Mouse (Mus musculus): ENCODE results near the gene 1700001O22Rik. TPM values are rescaled to one million over a fixed set of nuclear protein-coding genes. Genes with fewer than 3 reads are reported as not detected.

The 1700001O22Rik gene
- polyA plus RNA-seq, 1 experiment from 2014 or later = not detected

DNA sequence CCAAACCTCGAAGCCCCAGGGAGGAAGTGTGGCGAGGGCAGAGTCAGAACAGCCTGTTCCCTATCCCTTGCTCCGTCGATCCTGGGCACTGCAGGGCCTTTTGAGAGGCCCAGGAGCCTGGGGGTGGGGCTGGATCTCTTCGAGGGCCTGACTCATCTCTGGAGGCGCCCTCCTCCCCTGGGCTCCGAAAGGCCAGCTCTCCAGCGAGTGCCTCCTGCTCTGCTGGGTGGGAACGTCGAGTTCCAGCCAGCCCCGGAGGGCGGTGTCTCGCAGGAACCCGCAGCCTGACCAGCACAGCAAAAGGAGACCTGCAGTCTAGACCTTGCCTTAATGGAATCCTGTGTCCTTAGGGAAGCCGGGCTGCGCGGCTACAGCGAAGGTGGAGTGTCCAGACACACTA, 50.2 kb downstream of the 1700001O22Rik start:
- peak; percentile 43; the same call in 1 of the 2 replicates for ATAC-seq
- no peaks in the 10 kb centered on the region for H3K4me1 ChIP-seq (ENCODE audit: insufficient read depth)
- H3K27me3 ChIP-seq (ENCODE audit: insufficient read depth, low read length) = no peaks in the 10 kb centered on the region
- DNase-seq = peak; percentile 36
- H3K9me3 ChIP-seq (ENCODE audit: low read length) = no peaks in the 10 kb centered on the region
- WGBS (ENCODE audit: insufficient replicate concordance) = 37% methylated on average over 18 of the region's 18 CpGs
- H3K4me3 ChIP-seq (ENCODE audit: low read depth, low read length) = no peak overlapping the region
- no peaks in the 10 kb centered on the region for H3K36me3 ChIP-seq (replicated peaks; ENCODE audit: insufficient read depth, low read length)
- no peak overlapping the region for H3K9ac ChIP-seq (replicated peaks)
- H3K27ac ChIP-seq (ENCODE audit: low read depth) = no peak overlapping the region
- 0 out of 2 replicates have a peak, but pooled peaks have one; percentile 9 for TF ChIP-seq EP300 (IDR thresholded peaks at IDR 0.05; ENCODE audit: low read depth)
- TF ChIP-seq CTCF (IDR thresholded peaks at IDR 0.05; ENCODE audit: low read depth) = no peak
- H3K4me2 ChIP-seq (ENCODE audit: low read depth, low read length) = no peak overlapping the region

DNA sequence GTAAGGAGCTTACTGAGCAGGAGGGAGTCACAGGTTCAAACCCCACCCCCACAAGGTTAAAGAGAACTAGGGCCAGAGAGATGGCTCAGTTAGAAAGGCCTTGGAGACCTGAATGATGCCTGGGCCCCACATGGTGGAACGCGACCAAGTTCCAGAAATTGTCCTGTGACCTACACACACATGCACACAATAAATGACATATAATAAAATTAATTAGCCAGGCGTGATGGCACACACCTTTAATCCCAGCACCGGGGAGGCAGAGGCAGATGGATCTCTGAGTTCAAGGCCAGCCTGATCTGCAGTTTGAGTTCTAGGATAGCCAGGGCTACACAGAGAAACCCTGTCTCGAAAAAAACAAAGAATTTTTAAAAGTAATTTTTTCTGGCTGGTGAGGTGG, 51.0 kb downstream of the 1700001O22Rik start:
- WGBS (ENCODE audit: insufficient replicate concordance) = 88% methylated on average over 5 of the region's 5 CpGs
- Histone ChIP-seq H3K9me3 (ENCODE audit: low read length) (no peaks in the 10 kb centered on the region), H3K27ac (ENCODE audit: low read depth) (no peak overlapping the region), H3K27me3 (ENCODE audit: insufficient read depth, low read length) (no peaks in the 10 kb centered on the region), H3K9ac (replicated peaks) (no peak overlapping the region), H3K4me1 (ENCODE audit: insufficient read depth) (no peaks in the 10 kb centered on the region), H3K36me3 (replicated peaks; ENCODE audit: insufficient read depth, low read length) (no peaks in the 10 kb centered on the region), H3K4me3 (ENCODE audit: low read depth, low read length) (no peak overlapping the region), H3K4me2 (ENCODE audit: low read depth, low read length) (no peak overlapping the region)
- DNase-seq (no peak), ATAC-seq (no peak)
- TF ChIP-seq CTCF (IDR thresholded peaks at IDR 0.05; ENCODE audit: low read depth) (no peak), EP300 (IDR thresholded peaks at IDR 0.05; ENCODE audit: low read depth) (no peak)

DNA sequence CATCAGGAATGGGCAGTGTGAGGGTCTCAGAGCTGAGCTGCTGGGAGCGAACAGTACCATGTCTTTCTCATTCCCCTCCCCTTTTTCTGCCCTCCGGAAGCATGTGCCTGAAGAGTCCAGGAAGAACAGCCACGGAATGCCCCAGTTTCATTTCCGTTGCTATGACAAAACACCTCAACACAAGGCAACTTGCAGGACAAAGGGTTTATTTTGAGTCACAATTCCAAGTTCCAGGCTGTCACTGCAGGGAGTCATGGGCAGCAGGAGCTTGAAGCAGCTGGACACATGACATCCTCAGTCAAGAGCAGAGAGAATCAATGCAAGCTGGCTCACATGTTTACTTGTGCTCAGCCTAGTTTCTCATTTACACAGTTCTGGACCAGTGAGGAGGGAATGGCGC, 53.4 kb downstream of the 1700001O22Rik start:
- DNase-seq (no peak), ATAC-seq (0 out of 2 replicates have a peak, but pooled peaks have one; percentile 25)
- TF ChIP-seq EP300 (IDR thresholded peaks at IDR 0.05; ENCODE audit: low read depth) = no peak; the same call in 1 of the 2 replicates
- TF ChIP-seq CTCF (IDR thresholded peaks at IDR 0.05; ENCODE audit: low read depth) = no peak
- Histone ChIP-seq H3K27me3 (ENCODE audit: insufficient read depth, low read length) (no peaks in the 10 kb centered on the region), H3K9me3 (ENCODE audit: low read length) (no peaks in the 10 kb centered on the region), H3K4me3 (ENCODE audit: low read depth, low read length) (no peak overlapping the region), H3K36me3 (replicated peaks; ENCODE audit: insufficient read depth, low read length) (no peaks in the 10 kb centered on the region), H3K9ac (replicated peaks) (no peak overlapping the region), H3K4me1 (ENCODE audit: insufficient read depth) (no peaks in the 10 kb centered on the region), H3K27ac (ENCODE audit: low read depth) (no peak overlapping the region), H3K4me2 (ENCODE audit: low read depth, low read length) (no peak overlapping the region)
- WGBS (ENCODE audit: insufficient replicate concordance) = 56% methylated on average over 5 of the region's 5 CpGs

DNA sequence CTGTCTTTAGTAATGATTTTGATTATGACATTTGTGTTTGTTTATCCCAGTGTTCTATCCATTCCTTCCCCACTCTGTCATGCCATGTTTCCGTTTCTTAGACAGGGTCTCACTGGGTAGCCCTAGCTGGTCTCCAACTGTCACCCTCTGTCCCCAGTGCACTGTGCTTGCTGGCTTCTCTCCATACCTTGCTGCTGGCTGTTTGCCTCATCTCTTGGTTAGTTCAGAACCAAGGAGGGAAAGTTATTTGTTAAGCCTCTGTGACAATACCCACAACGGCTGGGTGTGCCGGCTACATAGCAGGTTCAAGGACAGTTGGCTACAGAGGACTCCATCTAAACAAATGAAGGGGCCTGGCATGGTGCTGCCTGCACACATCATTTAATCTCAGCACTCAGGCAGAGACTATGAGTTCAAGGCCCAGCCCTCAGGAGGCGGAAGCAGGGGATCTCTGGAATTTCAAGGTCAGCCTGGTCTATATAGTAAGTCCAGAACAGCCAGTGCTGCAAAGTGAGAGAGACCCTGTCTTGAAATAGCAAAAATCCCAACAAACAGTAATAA, 55.8 kb downstream of the 1700001O22Rik start:
- 76% methylated on average over 4 of the region's 4 CpGs for WGBS (ENCODE audit: insufficient replicate concordance)

More for the DNA sequence above, 55.8 kb downstream of the 1700001O22Rik start:
- Histone ChIP-seq H3K4me1 (ENCODE audit: insufficient read depth) (0 out of 2 replicates have a peak, but pooled peaks cover 4% of the 10 kb centered on the region), H3K4me3 (ENCODE audit: low read depth, low read length) (no peak overlapping the region), H3K9ac (replicated peaks) (no peak overlapping the region), H3K9me3 (ENCODE audit: low read length) (no peaks in the 10 kb centered on the region), H3K27ac (ENCODE audit: low read depth) (no peak overlapping the region), H3K4me2 (ENCODE audit: low read depth, low read length) (no peak overlapping the region), H3K36me3 (replicated peaks; ENCODE audit: insufficient read depth, low read length) (no peaks in the 10 kb centered on the region), H3K27me3 (ENCODE audit: insufficient read depth, low read length) (no peaks in the 10 kb centered on the region)
- TF ChIP-seq CTCF (IDR thresholded peaks at IDR 0.05; ENCODE audit: low read depth) = no peak
- no peak for TF ChIP-seq EP300 (IDR thresholded peaks at IDR 0.05; ENCODE audit: low read depth)
- no peak for ATAC-seq
- no peak for DNase-seq

Other genes with a start within 250 kb of the 1700001O22Rik start
- gene Cstad, start 208.6 kb downstream of the 1700001O22Rik start, polyA plus RNA-seq (2015; fragmentation: Nextera tagmentation; extraction: Ambion mirVana) = 0.22 TPM in 2 replicates
- gene Ntmt1, start 4.2 kb upstream of the 1700001O22Rik start, polyA plus RNA-seq (2015; fragmentation: Nextera tagmentation; extraction: Ambion mirVana) = 27.8 and 30.2 TPM in 2 replicates
- gene Asb6, start 26.7 kb upstream of the 1700001O22Rik start, polyA plus RNA-seq (2015; fragmentation: Nextera tagmentation; extraction: Ambion mirVana) = 16.7 and 16.9 TPM in 2 replicates
- 0.07 and 0.17 TPM in 2 replicates for gene Prrx2, start 31.3 kb upstream of the 1700001O22Rik start, polyA plus RNA-seq (2015; fragmentation: Nextera tagmentation; extraction: Ambion mirVana)
- 1.4 and 1.7 TPM in 2 replicates for gene Ptges, start 126.2 kb upstream of the 1700001O22Rik start, polyA plus RNA-seq (2015; fragmentation: Nextera tagmentation; extraction: Ambion mirVana)
- 29.2 and 31.1 TPM in 2 replicates for gene Tor1b, start 149.3 kb upstream of the 1700001O22Rik start, polyA plus RNA-seq (2015; fragmentation: Nextera tagmentation; extraction: Ambion mirVana)
- gene Tor1a, start 164.3 kb upstream of the 1700001O22Rik start, polyA plus RNA-seq (2015; fragmentation: Nextera tagmentation; extraction: Ambion mirVana) = 82.9 and 95.5 TPM in 2 replicates
- 18.9 and 19.6 TPM in 2 replicates for gene BC005624, start 178.5 kb upstream of the 1700001O22Rik start, polyA plus RNA-seq (2015; fragmentation: Nextera tagmentation; extraction: Ambion mirVana)
- gene Usp20, start 178.6 kb upstream of the 1700001O22Rik start, polyA plus RNA-seq (2015; fragmentation: Nextera tagmentation; extraction: Ambion mirVana) = 2.7 and 3.5 TPM in 2 replicates

Data from liver, postnatal 0 days (tissue).